Mouse (Mus musculus): ENCODE measurements at regions not wholly inside any gene's neighbourhood (a gene's known extent, or its start where the extent isn't known, plus 50 kb on each side); places are given as distances from the start of the nearest gene placed in this dataset.
A peak's percentile ranks its signal among the peaks of the same experiment; 100 is the strongest.

GRCm38 (mm10) chr12:65644232-65644631, 418.9 kb downstream of the Wdr20rt start:
- no peak for DNase-seq

- DNase-seq = no peak
These were observed 431.5 kb downstream of the Wdr20rt start for GRCm38 (mm10) chr12:65656772-65657171.

GRCm38 (mm10) chr12:65671673-65672072, 446.4 kb downstream of the Wdr20rt start:
- peak; percentile 6 to 8 for DNase-seq

DNA sequence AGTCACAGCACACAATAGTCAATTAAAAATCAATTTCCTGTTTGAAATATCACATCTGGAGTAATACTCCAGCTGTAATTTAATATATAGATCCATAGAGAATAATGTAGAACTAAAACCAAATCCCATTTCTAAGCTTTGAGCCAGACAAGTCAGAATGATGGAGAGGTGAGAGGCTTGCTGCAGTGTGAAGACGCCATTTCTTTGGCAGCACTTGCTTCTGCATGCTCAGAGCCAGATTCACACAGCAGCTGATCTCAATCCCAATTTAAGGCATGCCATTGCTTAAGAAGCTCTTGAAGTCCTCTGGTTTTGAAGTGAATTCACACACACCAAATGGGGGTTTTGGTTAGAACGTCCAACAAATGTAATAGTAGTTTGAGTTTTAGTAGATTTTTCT, 447.9 kb downstream of the Wdr20rt start:
- no peak for DNase-seq

DNA sequence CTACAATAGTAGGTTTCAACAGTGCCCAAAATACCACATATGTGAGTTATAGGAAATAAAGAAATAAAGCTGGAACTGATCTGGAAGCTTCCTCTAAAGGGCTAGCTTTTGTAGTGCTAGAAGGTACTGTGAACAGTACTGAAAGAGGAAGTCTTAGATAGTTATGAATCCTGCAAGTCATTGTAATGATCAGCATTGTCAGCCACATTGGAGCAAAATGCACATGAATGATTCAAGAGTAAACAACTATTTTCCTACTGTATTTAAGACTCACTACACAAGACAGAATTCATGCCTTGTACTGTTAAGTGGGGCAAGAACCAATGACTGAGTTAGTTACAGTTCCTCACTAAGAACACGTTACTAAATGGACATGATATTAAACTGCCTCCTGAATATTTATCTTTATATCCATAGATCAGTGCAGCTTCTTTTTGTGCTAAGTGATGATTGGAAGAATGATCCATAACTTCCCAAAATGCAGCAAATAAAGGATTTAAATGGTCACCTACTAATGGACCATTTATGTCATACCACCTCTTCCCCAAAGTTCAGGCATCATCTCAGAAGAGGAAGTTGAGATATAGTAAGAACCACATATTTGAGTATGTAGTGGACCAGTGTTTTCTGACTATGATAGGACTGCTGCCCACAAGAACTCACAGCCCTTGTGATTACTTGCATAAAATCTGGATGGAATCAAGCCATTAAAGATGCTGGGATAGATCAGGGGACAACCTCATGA, 449.8 kb downstream of the Wdr20rt start:
- no peak for DNase-seq

GRCm38 (mm10) chr12:65680335-65680734, 455.0 kb downstream of the Wdr20rt start:
- DNase-seq = no peak

DNA sequence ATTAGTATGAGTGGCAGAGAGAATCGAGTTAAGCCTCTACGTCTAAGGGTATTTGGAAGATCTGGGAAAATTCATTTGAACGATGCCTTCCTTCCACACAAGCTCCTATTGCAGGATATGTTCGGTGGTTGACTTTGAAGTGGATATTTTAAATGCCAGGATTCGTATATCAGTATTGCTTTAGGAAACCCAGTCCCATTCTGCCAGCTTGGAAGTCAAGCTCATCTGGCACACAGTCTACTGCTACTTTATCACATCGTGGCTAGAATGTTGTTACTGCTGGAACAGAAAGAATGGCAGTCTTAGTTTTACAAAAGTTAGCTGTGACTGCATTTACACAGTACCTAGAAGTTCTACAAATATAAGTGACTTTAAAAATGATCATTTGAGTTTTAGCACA, 456.5 kb downstream of the Wdr20rt start:
- DNase-seq = no peak

GRCm38 (mm10) chr12:65704985-65705384, 479.7 kb downstream of the Wdr20rt start:
- DNase-seq = no peak

DNA sequence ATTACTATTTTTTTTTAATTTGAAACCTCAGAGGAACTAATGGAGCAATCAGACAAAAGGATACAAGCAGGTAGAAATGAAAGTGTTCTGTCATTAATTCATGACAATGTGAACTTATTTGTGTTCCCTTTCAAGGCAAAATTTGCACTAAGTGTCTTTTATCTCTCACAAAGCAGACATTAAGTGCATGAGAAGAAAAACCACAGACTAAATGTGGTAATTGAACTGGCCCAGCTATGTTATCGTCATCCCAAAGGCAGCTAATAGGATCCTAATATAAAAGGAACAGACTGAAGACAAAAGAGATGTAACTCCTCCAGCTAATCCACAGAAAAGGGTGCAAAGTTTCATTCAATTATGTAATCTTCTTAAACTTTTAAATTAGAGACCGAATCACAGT, 487.0 kb downstream of the Wdr20rt start:
- DNase-seq = no peak
